Mouse (Mus musculus): ENCODE data around the gene Olfr746. TPM values are rescaled to one million over a fixed set of nuclear protein-coding genes. Genes with fewer than 3 reads are reported as not detected.

Olfr746 gene
- total RNA-seq (2014; rRNA removed) (not detected in 2 replicates), polyA plus RNA-seq (2015; fragmentation: Nextera tagmentation; extraction: Ambion mirVana) (not detected in 2 replicates)

DNA sequence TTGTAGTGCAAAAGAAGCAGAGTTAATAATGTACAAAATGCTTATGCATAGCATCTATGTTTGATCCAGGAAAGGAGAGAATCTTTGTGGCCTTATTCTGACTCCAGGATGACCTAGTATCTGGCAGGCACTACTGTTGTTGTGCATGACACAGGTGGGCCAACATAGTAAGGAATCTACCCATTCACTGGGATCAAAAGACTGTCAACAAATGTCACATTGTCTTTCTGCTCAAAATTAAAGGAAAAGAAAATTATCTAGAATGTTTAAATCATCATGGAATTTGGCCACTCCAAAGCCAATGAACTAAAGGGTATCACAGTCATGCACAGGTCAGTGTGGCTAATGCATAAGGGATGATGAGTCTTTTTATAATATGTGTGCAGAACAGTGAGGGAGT lies at the start of gene Olfr746:
Olfr746 (plus strand) TSS at position 301 of the 400 bp plus-strand sequence.
- Histone ChIP-seq H3K9ac (replicated peaks; ENCODE audit: low read length) (no peak within 1 kb of the TSS), H3K4me3 (ENCODE audit: low read length) (no peak within 1 kb of the TSS), H3K27me3 (ENCODE audit: insufficient read depth, low read length) (no peaks in the 10 kb centered on the region), H3K4me2 (ENCODE audit: low read depth, low read length) (no peak within 1 kb of the TSS), H3K36me3 (ENCODE audit: insufficient read depth, low read length) (no peaks in the 10 kb centered on the region), H3K4me1 (ENCODE audit: insufficient read depth, low read length) (no peaks in the 10 kb centered on the region), H3K9me3 (ENCODE audit: low read length) (no peaks in the 10 kb centered on the region), H3K27ac (no peak within 1 kb of the TSS)
- no peak for TF ChIP-seq CTCF (IDR thresholded peaks at IDR 0.05; ENCODE audit: low read depth)
- ATAC-seq (no peak), DNase-seq (ENCODE audit: low spot score) (no peak)

DNA sequence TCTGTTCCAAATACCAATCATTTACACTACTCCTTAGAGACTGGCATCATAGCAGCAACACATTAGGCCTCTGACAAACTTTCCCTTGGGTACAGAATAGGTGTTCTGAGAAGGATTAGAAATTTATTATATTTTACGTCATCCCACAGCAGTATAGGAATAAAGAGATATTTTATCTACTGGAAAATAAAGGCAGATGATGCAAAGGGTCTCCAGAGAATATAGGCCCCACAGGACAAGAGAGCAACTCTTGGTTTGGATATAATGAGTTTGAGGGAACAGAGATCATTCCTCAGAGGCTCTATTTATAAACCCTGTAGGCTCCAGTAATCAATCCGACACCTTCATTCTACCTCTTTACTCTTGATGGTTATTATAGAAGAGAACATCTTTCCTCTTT lies 32.3 kb upstream of the Olfr746 start, which contains the start of gene Olfr744:
Olfr744 (plus strand) TSS at position 301 of the 400 bp plus-strand sequence.
- 84% methylated on average over 2 of the region's 2 CpGs for WGBS
- no peaks in the 10 kb centered on the region for H3K27me3 ChIP-seq (ENCODE audit: insufficient read depth, low read length)
- no peak for TF ChIP-seq CTCF (IDR thresholded peaks at IDR 0.05; ENCODE audit: low read depth)
- ATAC-seq: no peak
- H3K27ac ChIP-seq: no peak within 1 kb of the TSS
- no peak for DNase-seq (ENCODE audit: low spot score)
- no peaks in the 10 kb centered on the region for H3K36me3 ChIP-seq (ENCODE audit: insufficient read depth, low read length)
- H3K9ac ChIP-seq (replicated peaks; ENCODE audit: low read length): no peak within 1 kb of the TSS
- no peaks in the 10 kb centered on the region for H3K4me1 ChIP-seq (ENCODE audit: insufficient read depth, low read length)
- H3K9me3 ChIP-seq (ENCODE audit: low read length): no peaks in the 10 kb centered on the region
- H3K4me2 ChIP-seq (ENCODE audit: low read depth, low read length): no peak within 1 kb of the TSS
- H3K4me3 ChIP-seq (ENCODE audit: low read length): no peak within 1 kb of the TSS

GRCm38 (mm10) chr14:50639088-50639487 lies 7.8 kb upstream of the Olfr746 start, which contains the start of gene Olfr745:
Olfr745 (plus strand) TSS chr14:50639388.
- Histone ChIP-seq H3K9ac (replicated peaks; ENCODE audit: low read length) (no peak within 1 kb of the TSS), H3K36me3 (ENCODE audit: insufficient read depth, low read length) (no peaks in the 10 kb centered on the region), H3K4me3 (ENCODE audit: low read length) (no peak within 1 kb of the TSS), H3K27ac (no peak within 1 kb of the TSS), H3K9me3 (ENCODE audit: low read length) (no peaks in the 10 kb centered on the region), H3K4me1 (ENCODE audit: insufficient read depth, low read length) (no peaks in the 10 kb centered on the region), H3K27me3 (ENCODE audit: insufficient read depth, low read length) (no peaks in the 10 kb centered on the region), H3K4me2 (ENCODE audit: low read depth, low read length) (no peak within 1 kb of the TSS)
- 82% methylated on average over 2 of the region's 2 CpGs for WGBS
- no peak for TF ChIP-seq CTCF (IDR thresholded peaks at IDR 0.05; ENCODE audit: low read depth)
- ATAC-seq (no peak), DNase-seq (ENCODE audit: low spot score) (no peak)

GRCm38 (mm10) chr14:50693106-50693505 lies 46.2 kb downstream of the Olfr746 start, which contains the start of gene Olfr747:
Olfr747 (minus strand) TSS chr14:50693206.
- Histone ChIP-seq H3K36me3 (ENCODE audit: insufficient read depth, low read length) (no peaks in the 10 kb centered on the region), H3K4me1 (ENCODE audit: insufficient read depth, low read length) (no peaks in the 10 kb centered on the region), H3K9ac (replicated peaks; ENCODE audit: low read length) (no peak within 1 kb of the TSS), H3K9me3 (ENCODE audit: low read length) (no peaks in the 10 kb centered on the region), H3K27ac (no peak within 1 kb of the TSS), H3K27me3 (ENCODE audit: insufficient read depth, low read length) (no peaks in the 10 kb centered on the region), H3K4me3 (ENCODE audit: low read length) (no peak within 1 kb of the TSS), H3K4me2 (ENCODE audit: low read depth, low read length) (no peak within 1 kb of the TSS)
- no peak for TF ChIP-seq CTCF (IDR thresholded peaks at IDR 0.05; ENCODE audit: low read depth)
- DNase-seq (ENCODE audit: low spot score): no peak
- ATAC-seq: no peak
- WGBS: 86% methylated on average over 3 of the region's 3 CpGs

Other genes starting within 250 kb of the Olfr746 start
- gene Olfr738, start 239.5 kb upstream of the Olfr746 start, total RNA-seq (2014; rRNA removed): not detected in 2 replicates
- not detected in 2 replicates for gene Olfr738, start 239.5 kb upstream of the Olfr746 start, polyA plus RNA-seq (2015; fragmentation: Nextera tagmentation; extraction: Ambion mirVana)
- not detected in 2 replicates for gene Olfr739, start 228.5 kb upstream of the Olfr746 start, total RNA-seq (2014; rRNA removed)
- gene Olfr739, start 228.5 kb upstream of the Olfr746 start, polyA plus RNA-seq (2015; fragmentation: Nextera tagmentation; extraction: Ambion mirVana): not detected in 2 replicates
- gene Olfr740, start 201.5 kb upstream of the Olfr746 start, total RNA-seq (2014; rRNA removed): not detected in 2 replicates
- gene Olfr740, start 201.5 kb upstream of the Olfr746 start, polyA plus RNA-seq (2015; fragmentation: Nextera tagmentation; extraction: Ambion mirVana): not detected in 2 replicates
- gene Olfr741, start 174.3 kb upstream of the Olfr746 start, total RNA-seq (2014; rRNA removed): not detected in 2 replicates
- not detected in 2 replicates for gene Olfr741, start 174.3 kb upstream of the Olfr746 start, polyA plus RNA-seq (2015; fragmentation: Nextera tagmentation; extraction: Ambion mirVana)
- not detected in 2 replicates for gene Olfr742, start 143.5 kb upstream of the Olfr746 start, total RNA-seq (2014; rRNA removed)
- not detected in 2 replicates for gene Olfr742, start 143.5 kb upstream of the Olfr746 start, polyA plus RNA-seq (2015; fragmentation: Nextera tagmentation; extraction: Ambion mirVana)
- gene Olfr743, start 125.2 kb upstream of the Olfr746 start, total RNA-seq (2014; rRNA removed): not detected in 2 replicates
- not detected in 2 replicates for gene Olfr743, start 125.2 kb upstream of the Olfr746 start, polyA plus RNA-seq (2015; fragmentation: Nextera tagmentation; extraction: Ambion mirVana)
- gene Olfr744, start 32.2 kb upstream of the Olfr746 start, total RNA-seq (2014; rRNA removed): not detected in 2 replicates
- not detected in 2 replicates for gene Olfr744, start 32.2 kb upstream of the Olfr746 start, polyA plus RNA-seq (2015; fragmentation: Nextera tagmentation; extraction: Ambion mirVana)
- gene Olfr745, start 7.7 kb upstream of the Olfr746 start, total RNA-seq (2014; rRNA removed): not detected in 2 replicates
- gene Olfr745, start 7.7 kb upstream of the Olfr746 start, polyA plus RNA-seq (2015; fragmentation: Nextera tagmentation; extraction: Ambion mirVana): not detected in 2 replicates
- not detected in 2 replicates for gene Olfr747, start 46.1 kb downstream of the Olfr746 start, total RNA-seq (2014; rRNA removed)
- gene Olfr747, start 46.1 kb downstream of the Olfr746 start, polyA plus RNA-seq (2015; fragmentation: Nextera tagmentation; extraction: Ambion mirVana): not detected in 2 replicates
- gene Olfr748, start 60.3 kb downstream of the Olfr746 start, total RNA-seq (2014; rRNA removed): not detected in 2 replicates
- gene Olfr748, start 60.3 kb downstream of the Olfr746 start, polyA plus RNA-seq (2015; fragmentation: Nextera tagmentation; extraction: Ambion mirVana): not detected in 2 replicates
- gene Olfr749, start 98.0 kb downstream of the Olfr746 start, total RNA-seq (2014; rRNA removed): not detected in 2 replicates
- gene Olfr749, start 98.0 kb downstream of the Olfr746 start, polyA plus RNA-seq (2015; fragmentation: Nextera tagmentation; extraction: Ambion mirVana): not detected in 2 replicates
- gene Ttc5, start 138.4 kb downstream of the Olfr746 start, total RNA-seq (2014; rRNA removed): 90.8 and 91.6 TPM in 2 replicates
- gene Ttc5, start 138.4 kb downstream of the Olfr746 start, polyA plus RNA-seq (2015; fragmentation: Nextera tagmentation; extraction: Ambion mirVana): 95.3 and 95.8 TPM in 2 replicates
- not detected in 2 replicates for gene Ccnb1ip1, start 160.6 kb downstream of the Olfr746 start, total RNA-seq (2014; rRNA removed)
- gene Ccnb1ip1, start 160.6 kb downstream of the Olfr746 start, polyA plus RNA-seq (2015; fragmentation: Nextera tagmentation; extraction: Ambion mirVana): 0.09 and 0.15 TPM in 2 replicates
- 19.7 and 21.1 TPM in 2 replicates for gene Parp2, start 160.8 kb downstream of the Olfr746 start, total RNA-seq (2014; rRNA removed)
- 36.2 and 36.6 TPM in 2 replicates for gene Parp2, start 160.8 kb downstream of the Olfr746 start, polyA plus RNA-seq (2015; fragmentation: Nextera tagmentation; extraction: Ambion mirVana)
- 4.3 and 5.6 TPM in 2 replicates for gene Tep1, start 223.5 kb downstream of the Olfr746 start, total RNA-seq (2014; rRNA removed)
- gene Tep1, start 223.5 kb downstream of the Olfr746 start, polyA plus RNA-seq (2015; fragmentation: Nextera tagmentation; extraction: Ambion mirVana): 3.4 and 3.5 TPM in 2 replicates